Mouse (Mus musculus) left cerebral cortex, postnatal 10 days (tissue): ENCODE measurements at regions not wholly inside any gene's neighbourhood (a gene's known extent, or its start where the extent isn't known, plus 50 kb on each side); places are given as distances from the start of the nearest gene placed in this dataset.
A peak's percentile ranks its signal among the peaks of the same experiment; 100 is the strongest.

Source experiments
- DNase-seq, 2 experiments: peaks; one replicate each; pipeline ENCODE4 v3.0.0; 2021 to 2022; ENCODE audit warnings: low spot score in 2 of 2, mixed read lengths in 1 of 2; ENCODE audit errors: extremely low spot score in 1 of 2
- intact Hi-C: fragments of 180-260 bp; cut with DNase I; formaldehyde crosslinking; loops from one replicate; pipeline ENCODE4 v1.15.1; 2025

- DNase-seq = peak; percentile 6 to 32
- intact Hi-C loops = no loop called here
These were observed 196.4 kb downstream of the Mettl4 start for GRCm38 (mm10) chr17:94553400-94553799.

- intact Hi-C loops = no loop called here
- DNase-seq = peak in 1 of 2 experiments; percentile 28
These were observed 221.1 kb downstream of the Mettl4 start for GRCm38 (mm10) chr17:94528765-94529164.
